Mouse (Mus musculus): ENCODE measurements around the gene Pdzrn3. TPM values are rescaled to one million over a fixed set of nuclear protein-coding genes. Genes with fewer than 3 reads are reported as not detected.

Gene Pdzrn3
- total and polyA plus RNA-seq, 3 experiments = 0.08 TPM; not detected in 2

DNA sequence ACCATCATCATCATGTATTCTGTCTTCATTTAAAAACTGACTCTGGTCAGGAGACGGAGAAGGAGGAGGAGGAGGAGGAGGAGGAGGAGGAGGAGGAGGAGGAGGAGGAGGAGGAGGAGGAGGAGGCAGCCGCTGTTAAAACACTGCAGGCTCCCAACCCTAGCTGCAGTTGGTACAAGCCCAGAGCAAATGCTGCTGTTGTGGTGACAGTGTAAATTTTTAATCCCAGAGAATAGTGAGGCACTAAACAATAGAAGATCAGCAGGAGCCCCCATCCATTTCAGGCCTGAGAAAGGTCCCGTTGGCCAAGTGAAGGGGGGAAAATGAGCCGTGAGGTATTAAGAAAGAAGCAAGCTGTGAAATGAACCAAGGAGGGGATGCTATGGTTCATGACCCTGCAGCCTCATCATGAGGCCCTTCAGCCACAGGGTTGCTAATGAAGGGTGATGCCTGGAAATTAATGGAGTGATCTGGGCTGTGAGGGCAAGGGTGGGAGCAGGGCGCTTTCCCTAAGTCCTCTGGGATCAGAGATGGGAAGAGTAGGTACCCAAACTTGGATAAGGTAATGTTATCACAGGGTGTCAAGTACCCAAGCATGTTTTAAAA, 141.0 kb downstream of the Pdzrn3 start:
- no peak overlapping the region for H3K27ac ChIP-seq (ENCODE audit: control insufficient read depth, low read depth, low read length)
- no peaks in the 10 kb centered on the region for H3K79me2 ChIP-seq (ENCODE audit: control insufficient read depth, insufficient read depth, low read length, poor library complexity)
- H3K27me3 ChIP-seq (ENCODE audit: control insufficient read depth in 1 of 2, insufficient read depth in 2 of 2, low read length in 2 of 2) = peaks cover 0 to 2% of the 10 kb centered on the region in 2 experiments
- TF ChIP-seq SMC3 (IDR thresholded peaks at IDR 0.05; ENCODE audit: low read depth, low read length) (no peak), BHLHE40 (IDR thresholded peaks at IDR 0.05; ENCODE audit: borderline replicate concordance, low read depth, low read length) (no peak), GABPA (IDR thresholded peaks at IDR 0.05; ENCODE audit: low read depth, low read length) (no peak), MAZ (IDR thresholded peaks at IDR 0.05; ENCODE audit: low read depth, low read length) (no peak), SIN3A (IDR thresholded peaks at IDR 0.05; ENCODE audit: low read length) (no peak), ZNF384 (IDR thresholded peaks at IDR 0.05; ENCODE audit: low read depth, low read length) (no peak), KAT2A (conservative IDR thresholded peaks at IDR 0.05; ENCODE audit: low read depth, low read length) (no peak), ZC3H11A (IDR thresholded peaks at IDR 0.05; ENCODE audit: low read depth, low read length) (no peak), MXI1 (IDR thresholded peaks at IDR 0.05; ENCODE audit: low read depth, low read length) (no peak), HCFC1 (IDR thresholded peaks at IDR 0.05; ENCODE audit: low read depth, low read length) (no peak), ETS1 (IDR thresholded peaks at IDR 0.05; ENCODE audit: low read depth, low read length) (no peak), JUND (IDR thresholded peaks at IDR 0.05; ENCODE audit: low read depth, low read length) (no peak), CHD1 (IDR thresholded peaks at IDR 0.05; ENCODE audit: low read depth, low read length) (no peak), MYB (IDR thresholded peaks at IDR 0.05; ENCODE audit: low read depth, low read length) (no peak), RAD21 (IDR thresholded peaks at IDR 0.05; ENCODE audit: low read depth, low read length) (no peak)
- no peaks in the 10 kb centered on the region for H3K36me3 ChIP-seq (ENCODE audit: control insufficient read depth in 1 of 2, insufficient read depth in 2 of 2, low read length in 2 of 2)
- H3K4me1 ChIP-seq (ENCODE audit: control insufficient read depth in 1 of 2, insufficient read depth in 2 of 2, low read length in 2 of 2) = no peaks in the 10 kb centered on the region
- H3K4me3 ChIP-seq (ENCODE audit: control insufficient read depth in 1 of 2, insufficient read depth in 1 of 2, low read depth in 2 of 2, low read length in 2 of 2) = no peak overlapping the region
- no peaks in the 10 kb centered on the region for H3K9me3 ChIP-seq (replicated peaks; ENCODE audit: insufficient read depth, low read length)
- H3K9ac ChIP-seq (ENCODE audit: control insufficient read depth, low read depth, low read length, poor library complexity, severe bottlenecking) = no peak overlapping the region
- DNase-seq (ENCODE audit: low read depth, low spot score) = no peak

DNA sequence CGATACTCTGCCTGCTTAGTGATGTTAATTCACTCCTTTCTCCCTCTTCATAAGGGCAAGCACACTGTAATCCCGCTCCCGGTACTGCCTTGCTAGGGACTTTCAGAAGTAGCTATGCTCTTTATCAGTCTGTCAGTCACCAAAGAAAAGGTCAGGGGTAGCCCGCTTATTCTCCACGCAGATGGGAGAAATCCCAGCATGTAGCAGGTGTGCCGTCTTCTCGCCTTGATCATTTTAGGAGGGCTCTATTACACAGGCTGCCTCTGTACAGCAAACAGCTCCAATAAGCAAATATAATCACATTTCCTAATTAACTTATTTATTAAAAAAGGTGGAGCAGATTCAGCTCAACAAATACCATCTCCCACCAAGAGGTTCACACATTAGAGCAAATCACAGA, 141.5 kb downstream of the Pdzrn3 start:
- H3K9me3 ChIP-seq (replicated peaks; ENCODE audit: insufficient read depth, low read length) = no peaks in the 10 kb centered on the region
- H3K79me2 ChIP-seq (ENCODE audit: control insufficient read depth, insufficient read depth, low read length, poor library complexity) = no peaks in the 10 kb centered on the region
- H3K4me3 ChIP-seq (ENCODE audit: control insufficient read depth in 1 of 2, insufficient read depth in 1 of 2, low read depth in 2 of 2, low read length in 2 of 2) = no peak overlapping the region
- H3K36me3 ChIP-seq (ENCODE audit: control insufficient read depth in 1 of 2, insufficient read depth in 2 of 2, low read length in 2 of 2) = no peaks in the 10 kb centered on the region
- no peak for DNase-seq (ENCODE audit: low read depth, low spot score)
- no peaks in the 10 kb centered on the region for H3K4me1 ChIP-seq (ENCODE audit: control insufficient read depth in 1 of 2, insufficient read depth in 2 of 2, low read length in 2 of 2)
- H3K27me3 ChIP-seq (ENCODE audit: control insufficient read depth in 1 of 2, insufficient read depth in 2 of 2, low read length in 2 of 2) = peaks cover 0 to 2% of the 10 kb centered on the region in 2 experiments
- TF ChIP-seq TCF12 (IDR thresholded peaks at IDR 0.05; ENCODE audit: low read depth, low read length) = no peak
- no peak for TF ChIP-seq EP300 (IDR thresholded peaks at IDR 0.05; ENCODE audit: low read depth in 1 of 2, low read length in 2 of 2)
- no peak for TF ChIP-seq SMC3 (IDR thresholded peaks at IDR 0.05; ENCODE audit: low read depth, low read length)
- TF ChIP-seq ELF1 (IDR thresholded peaks at IDR 0.05; ENCODE audit: low read depth, low read length) = no peak
- no peak for TF ChIP-seq HCFC1 (IDR thresholded peaks at IDR 0.05; ENCODE audit: low read depth, low read length)
- no peak for TF ChIP-seq POLR2AphosphoS5 (IDR thresholded peaks at IDR 0.05; ENCODE audit: borderline replicate concordance, low read depth, low read length)
- TF ChIP-seq TBP (IDR thresholded peaks at IDR 0.05; ENCODE audit: low read depth, low read length) = no peak
- TF ChIP-seq RCOR1 (IDR thresholded peaks at IDR 0.05; ENCODE audit: low read depth, low read length) = no peak
- TF ChIP-seq JUND (IDR thresholded peaks at IDR 0.05; ENCODE audit: low read depth, low read length) = no peak
- TF ChIP-seq UBTF (IDR thresholded peaks at IDR 0.05; ENCODE audit: borderline replicate concordance, insufficient read depth, low read depth, low read length) = no peak
- no peak for TF ChIP-seq MAX (IDR thresholded peaks at IDR 0.05; ENCODE audit: low read length)
- no peak for TF ChIP-seq POLR2AphosphoS2 (IDR thresholded peaks at IDR 0.05; ENCODE audit: low read length)
- no peak for TF ChIP-seq ZMIZ1 (IDR thresholded peaks at IDR 0.05; ENCODE audit: low read depth, low read length)
- TF ChIP-seq RAD21 (IDR thresholded peaks at IDR 0.05; ENCODE audit: low read depth, low read length) = no peak
- TF ChIP-seq BHLHE40 (IDR thresholded peaks at IDR 0.05; ENCODE audit: borderline replicate concordance, low read depth, low read length) = no peak
- TF ChIP-seq NELFE (IDR thresholded peaks at IDR 0.05; ENCODE audit: low read depth, low read length) = no peak
- no peak for TF ChIP-seq MYC (IDR thresholded peaks at IDR 0.05; ENCODE audit: low read depth, low read length)
- H3K9ac ChIP-seq (ENCODE audit: control insufficient read depth, low read depth, low read length, poor library complexity, severe bottlenecking) = no peak overlapping the region
- no peak overlapping the region for H3K27ac ChIP-seq (ENCODE audit: control insufficient read depth, low read depth, low read length)
